Mouse (Mus musculus): ENCODE data around the gene Gm28044.
A peak's percentile ranks its signal among the peaks of the same experiment; 100 is the strongest.

DNA sequence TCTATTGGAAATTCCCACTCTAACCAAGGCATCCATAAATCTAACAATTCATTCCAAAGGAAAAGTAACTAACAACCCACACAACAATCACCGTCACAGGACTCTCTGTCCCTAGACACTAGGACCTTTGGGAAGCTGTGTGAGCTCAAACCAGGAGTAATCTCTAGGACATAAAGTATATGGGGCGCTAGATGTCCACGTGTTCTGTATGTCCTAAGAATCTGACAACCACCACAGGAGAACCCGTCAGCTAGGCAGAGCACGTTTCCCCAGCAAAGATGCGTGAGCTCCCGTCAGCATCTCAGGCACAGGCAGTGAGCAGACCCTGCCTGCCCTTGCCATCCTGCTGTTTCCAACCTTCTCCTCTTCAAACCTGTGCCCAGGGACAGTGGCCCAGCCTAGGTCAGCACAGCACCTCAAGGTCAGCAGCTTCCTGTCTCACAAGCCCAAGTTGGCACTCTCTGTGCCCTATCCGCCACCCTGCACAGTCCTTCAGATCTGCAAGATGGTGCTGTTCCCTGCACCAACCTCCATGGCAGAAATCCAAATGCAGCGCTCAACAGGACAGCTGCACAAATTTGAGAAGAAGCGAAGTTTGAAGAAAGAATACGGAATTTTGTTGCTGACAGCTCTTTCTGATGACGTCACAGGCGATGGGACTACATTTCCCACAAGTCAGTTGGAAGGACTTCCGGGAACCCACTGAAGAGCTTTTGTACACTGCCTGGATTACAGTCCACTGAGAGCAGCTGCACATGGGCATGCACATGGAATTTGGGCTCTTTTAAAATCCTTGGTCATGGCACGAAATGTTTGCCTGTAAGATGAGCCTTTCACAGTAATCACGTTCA, 54.3 kb downstream of the Gm28044 start, which contains the start of gene Zfp457:
- no peak for TF ChIP-seq CTCF (IDR thresholded peaks at IDR 0.05; ENCODE audit: extremely low read depth, insufficient read depth, insufficient read length, insufficient replicate concordance)
- TF ChIP-seq POLR2A (IDR thresholded peaks at IDR 0.05; ENCODE audit: low read depth, low read length) = peak; percentile 69
